Mouse (Mus musculus): ENCODE data around the gene Rpgrip1. TPM values are rescaled to one million over a fixed set of nuclear protein-coding genes. Genes with fewer than 3 reads are reported as not detected.

Gene Rpgrip1
- total RNA-seq, 2 experiments from 2014 or later, result 0.17 to 0.53 TPM

GRCm38 (mm10) chr14:52195691-52196090 is 85.2 kb downstream of the Rpgrip1 start:
- intact Hi-C loops (cut with DNase I), result loop anchor here (5.0 to 10.0 kb wide), 2 partner anchors 73 to 291 kb away; no protein-coding TSS in a partner anchor
- DNase-seq, result peak; percentile 17 to 50

- DNase-seq, result peak in 1 of 2 experiments; percentile 26
- intact Hi-C loops (cut with DNase I), result loop anchor here (5.0 to 10.0 kb wide), 2 partner anchors 74 to 292 kb away; no protein-coding TSS in a partner anchor
Observed at GRCm38 (mm10) chr14:52196230-52197155, 86.0 kb downstream of the Rpgrip1 start.

GRCm38 (mm10) chr14:52197156-52197878 is 86.8 kb downstream of the Rpgrip1 start, which contains the start of gene Supt16:
Supt16 (minus strand) TSS chr14:52197416.
- DNase-seq, result peak; percentile 80 to 85
- intact Hi-C loops (cut with DNase I), result loop anchor here (5.0 to 10.0 kb wide), 2 partner anchors 75 to 293 kb away; no protein-coding TSS in a partner anchor

GRCm38 (mm10) chr14:52198141-52198540 is 87.6 kb downstream of the Rpgrip1 start:
- intact Hi-C loops (cut with DNase I), result loop anchor here (5.0 to 10.0 kb wide), 2 partner anchors 76 to 293 kb away; no protein-coding TSS in a partner anchor
- no peak for DNase-seq

- intact Hi-C loops (cut with DNase I), result loop anchor here (5.0 to 10.0 kb wide), 2 partner anchors 77 to 295 kb away; no protein-coding TSS in a partner anchor
- no peak for DNase-seq
Observed at GRCm38 (mm10) chr14:52199412-52199811, 88.9 kb downstream of the Rpgrip1 start.

Other genes with a start within 250 kb of the Rpgrip1 start
- 10 to 100 TPM; 18.6 to 30.2 TPM for gene Mettl17, start 225.9 kb upstream of the Rpgrip1 start, total RNA-seq (2021)
- under 1 TPM; 0.29 to 0.44 TPM for gene Slc39a2, start 217.8 kb upstream of the Rpgrip1 start, total RNA-seq (2021)
- gene Ndrg2, start 196.5 kb upstream of the Rpgrip1 start, total RNA-seq (2021), result 1,000 to 10,000 TPM in 1 of 2 experiments, 100 to 1,000 TPM in 1; 982 to 1,030 TPM
- gene Tppp2, start 192.3 kb upstream of the Rpgrip1 start, total RNA-seq (2021), result not detected
- gene Rnase13, start 187.9 kb upstream of the Rpgrip1 start, total RNA-seq (2021), result not detected
- gene Arhgef40, start 126.0 kb upstream of the Rpgrip1 start, total RNA-seq (2021), result 10 to 100 TPM; 39.7 to 47.1 TPM
- gene Tmem253, start 95.0 kb upstream of the Rpgrip1 start, total RNA-seq (2021), result 1 to 10 TPM; 1.5 to 1.9 TPM
- gene Zfp219, start 90.0 kb upstream of the Rpgrip1 start, total RNA-seq (2021), result 10 to 100 TPM; 32.0 to 33.6 TPM
- gene Olfr221, start 68.2 kb upstream of the Rpgrip1 start, total RNA-seq (2021), result not detected
- 100 to 1,000 TPM; 118 to 137 TPM for gene Hnrnpc, start 6.7 kb upstream of the Rpgrip1 start, total RNA-seq (2021)
- 10 to 100 TPM; 25.9 to 26.7 TPM for gene Supt16, start 86.7 kb downstream of the Rpgrip1 start, total RNA-seq (2021)
- gene Chd8, start 147.1 kb downstream of the Rpgrip1 start, total RNA-seq (2021), result 10 to 100 TPM; 50.1 to 51.9 TPM
- 10 to 100 TPM; 35.5 to 36.7 TPM for gene Tox4, start 168.4 kb downstream of the Rpgrip1 start, total RNA-seq (2021)
- 1 to 10 TPM; 5.5 to 7.1 TPM for gene Rab2b, start 168.8 kb downstream of the Rpgrip1 start, total RNA-seq (2021)
- 10 to 100 TPM; 19.1 to 19.5 TPM for gene Mettl3, start 194.4 kb downstream of the Rpgrip1 start, total RNA-seq (2021)
- 1 to 10 TPM; 2.2 to 2.9 TPM for gene Sall2, start 218.1 kb downstream of the Rpgrip1 start, total RNA-seq (2021)
- gene Olfr1513, start 245.7 kb downstream of the Rpgrip1 start, total RNA-seq (2021), result not detected

Data from heart, postnatal 14 days (tissue).